Mouse (Mus musculus) C2C12 (cell line): Measurements from ENCODE around the gene Pacsin3. TPM values are rescaled to one million over a fixed set of nuclear protein-coding genes. Genes with fewer than 3 reads are reported as not detected.

Experiments
- H3K27me3 ChIP-seq: one replicate; pipeline ENCODE4 v1.6.1; 2011; ENCODE audit not compliant: control insufficient read depth, insufficient read depth, insufficient read length
- H3K36me3 ChIP-seq: one replicate; pipeline ENCODE4 v1.6.1; 2011; ENCODE audit not compliant: control insufficient read depth, insufficient read depth
- H3K4me3 ChIP-seq: one replicate; pipeline ENCODE4 v1.5.1; 2011; ENCODE audit warnings: mild to moderate bottlenecking, control low read depth; ENCODE audit not compliant: poor library complexity, insufficient read depth, severe bottlenecking
- H3K79me2 ChIP-seq: one replicate; pipeline ENCODE4 v1.6.1; 2011; ENCODE audit not compliant: control insufficient read depth, insufficient read depth
- H3K79me3 ChIP-seq: one replicate; pipeline ENCODE4 v1.6.1; 2011; ENCODE audit warnings: low read depth, control low read depth
- H3ac ChIP-seq: one replicate; pipeline ENCODE3; 2011; ENCODE audit warnings: low read depth; ENCODE audit not compliant: control insufficient read depth, insufficient read length
- CEBPB ChIP-seq: IDR thresholded peaks from one replicate; pipeline ENCODE4 v1.6.1; 2011; ENCODE audit warnings: low read depth, mild to moderate bottlenecking, control low read depth, moderate library complexity
- CTCF ChIP-seq: IDR thresholded peaks from one replicate; pipeline ENCODE4 v1.5.1; 2011; ENCODE audit not compliant: control insufficient read depth, insufficient read depth, insufficient read length
- FOSL1 ChIP-seq: IDR thresholded peaks from one replicate; pipeline ENCODE4 v1.8.0; 2011; ENCODE audit warnings: mild to moderate bottlenecking, low read length; ENCODE audit not compliant: poor library complexity, insufficient read depth, severe bottlenecking
- MYOD1 ChIP-seq: IDR thresholded peaks from one replicate; pipeline ENCODE4 v1.6.1; 2011; ENCODE audit warnings: low read depth; ENCODE audit not compliant: control insufficient read depth, insufficient read length
- MYOG ChIP-seq: IDR thresholded peaks from one replicate; pipeline ENCODE4 v1.6.1; 2011; ENCODE audit not compliant: control insufficient read depth, insufficient read length; ENCODE audit errors: extremely low read depth
- USF1 ChIP-seq: IDR thresholded peaks from one replicate; pipeline ENCODE4 v1.6.1; 2011; ENCODE audit warnings: low read depth, mild to moderate bottlenecking, control low read depth, moderate library complexity
- polyA plus RNA-seq: library from polyadenylated mRNA; unstranded; fragments of >200 nt; fragmentation: generic; extraction: Trizol; gene quantifications from one replicate; pipeline ENCODE4 v1.2.1, GENCODE M21; 2012; ENCODE audit warnings: missing spikeins

The Pacsin3 gene
- polyA plus RNA-seq, 1 experiment = 19.0 TPM

- no peak for TF ChIP-seq CEBPB
- no peak for TF ChIP-seq MYOG
- TF ChIP-seq MYOD1 = no peak
- no peak for TF ChIP-seq CTCF
- no peak for TF ChIP-seq USF1
- TF ChIP-seq FOSL1 = no peak
- Histone ChIP-seq H3K36me3 (no peaks in the 10 kb centered on the region), H3K4me3 (no peak overlapping the region), H3ac (no peak overlapping the region), H3K79me3 (no peaks in the 10 kb centered on the region), H3K27me3 (no peaks in the 10 kb centered on the region), H3K79me2 (no peaks in the 10 kb centered on the region)
Measured at GRCm38 (mm10) chr2:91314184-91314583, 58.4 kb downstream of the Pacsin3 start.

Other genes starting within 250 kb of the Pacsin3 start
- gene Rapsn, start 220.3 kb upstream of the Pacsin3 start, polyA plus RNA-seq = 122 TPM
- 367 TPM for gene Psmc3, start 201.9 kb upstream of the Pacsin3 start, polyA plus RNA-seq
- 52.3 TPM for gene Slc39a13, start 185.5 kb upstream of the Pacsin3 start, polyA plus RNA-seq
- gene Spi1, start 173.6 kb upstream of the Pacsin3 start, polyA plus RNA-seq = not detected
- gene Mybpc3, start 137.8 kb upstream of the Pacsin3 start, polyA plus RNA-seq = not detected
- gene Madd, start 72.1 kb upstream of the Pacsin3 start, polyA plus RNA-seq = 4.9 TPM
- 0.21 TPM for gene Nr1h3, start 53.1 kb upstream of the Pacsin3 start, polyA plus RNA-seq
- gene Acp2, start 53.1 kb upstream of the Pacsin3 start, polyA plus RNA-seq = 11.3 TPM
- 1.2 TPM for gene Ddb2, start 19.0 kb upstream of the Pacsin3 start, polyA plus RNA-seq
- 67.5 TPM for gene Arfgap2, start 9.0 kb downstream of the Pacsin3 start, polyA plus RNA-seq
- 27.5 TPM for gene 1110051M20Rik, start 188.8 kb downstream of the Pacsin3 start, polyA plus RNA-seq
- 5.6 TPM for gene Lrp4, start 201.6 kb downstream of the Pacsin3 start, polyA plus RNA-seq